Mouse (Mus musculus) spleen, adult 2 months (tissue): Measurements from ENCODE around the gene Tlk2. TPM values are rescaled to one million over a fixed set of nuclear protein-coding genes. Genes with fewer than 3 reads are reported as not detected.
"Not testable (repeated sequence)": the region's sequence is repeated elsewhere in the genome, so short reads cannot be mapped to it uniquely, and the experiment has no call there.

Experiments
- DNase-seq, 2 experiments: peaks; one replicate each; pipeline versions ENCODE4 v3.0.0 to v3.0.0-alpha.2; 2012 to 2021; ENCODE audit warnings: low spot score in 2 of 2, low read depth in 1 of 2
- H3K27ac ChIP-seq: fragments of 200-500 bp; 2 replicates; pipeline ENCODE4 v1.5.1; 2012; ENCODE audit warnings: low read length, inconsistent platforms; ENCODE audit not compliant: insufficient read depth
- H3K27me3 ChIP-seq: fragments of 200-500 bp; 2 replicates; pipeline ENCODE4 v1.6.1; 2012; ENCODE audit warnings: mild to moderate bottlenecking, moderate library complexity, low read length, inconsistent platforms; ENCODE audit not compliant: control insufficient read depth, insufficient read depth
- H3K36me3 ChIP-seq: fragments of 200-500 bp; 2 replicates; pipeline ENCODE4 v1.6.1; 2012; ENCODE audit warnings: mild to moderate bottlenecking, low read length, inconsistent platforms; ENCODE audit not compliant: control insufficient read depth, insufficient read depth
- H3K4me1 ChIP-seq: fragments of 200-500 bp; 2 replicates; pipeline ENCODE4 v1.6.1; 2011; ENCODE audit warnings: inconsistent platforms; ENCODE audit not compliant: control insufficient read depth, insufficient read depth, insufficient read length
- H3K4me3 ChIP-seq: fragments of 200-500 bp; 2 replicates; pipeline ENCODE4 v1.5.1; 2011; ENCODE audit warnings: mild to moderate bottlenecking, inconsistent platforms; ENCODE audit not compliant: insufficient read depth, insufficient read length; ENCODE audit errors: extremely low read depth
- CTCF ChIP-seq: fragments of 200-500 bp; IDR thresholded peaks from 2 replicates; pipeline ENCODE4 v1.5.1; 2011; ENCODE audit warnings: mild to moderate bottlenecking, inconsistent platforms; ENCODE audit not compliant: insufficient read depth, insufficient read length, insufficient replicate concordance; ENCODE audit errors: extremely low read depth
- POLR2A ChIP-seq: fragments of 200-500 bp; IDR thresholded peaks from 2 replicates; pipeline ENCODE4 v1.6.1; 2011; ENCODE audit warnings: low read depth, low read length, inconsistent platforms
- WGBS: fragments of 180-500 bp; shearing (Covaris S2); methylation state at CpG from one replicate; pipeline ENCODE4 v1.1.7; 2018; 5-methylcytosine and 5-hydroxymethylcytosine counted together
- polyA plus RNA-seq: library from polyadenylated mRNA; depleted of rRNA; stranded (reverse); fragments of >200 nt; gene quantifications from 2 replicates; pipeline ENCODE4 v1.2.3, GENCODE M21; 2012; rRNA removed

Tlk2 gene
- 9.0 and 9.7 TPM in 2 replicates for polyA plus RNA-seq

GRCm38 (mm10) chr11:105178516-105178915 is at the start of gene Tlk2:
Gene Tlk2, plus strand, starts transcription at chr11:105178807.
- DNase-seq: no peak
- Histone ChIP-seq H3K4me1 (peaks cover 8% of the 10 kb centered on the region), H3K36me3 (no peaks in the 10 kb centered on the region), H3K4me3 (no peak within 1 kb of the TSS), H3K27ac (no peak within 1 kb of the TSS), H3K27me3 (no peaks in the 10 kb centered on the region)
- WGBS: 86% methylated on average over 2 of the region's 2 CpGs
- TF ChIP-seq POLR2A (no peak), CTCF (no peak)

GRCm38 (mm10) chr11:105135692-105136091 is 42.9 kb upstream of the Tlk2 start:
- TF ChIP-seq POLR2A (no peak), CTCF (no peak)
- H3K27ac ChIP-seq: no peak overlapping the region

GRCm38 (mm10) chr11:105137255-105137654 is 41.4 kb upstream of the Tlk2 start:
- 87% methylated on average over 2 of the region's 2 CpGs for WGBS
- not testable (repeated sequence) for H3K27ac ChIP-seq
- peaks cover 50% of the 10 kb centered on the region for H3K36me3 ChIP-seq

More at GRCm38 (mm10) chr11:105135692-105136091, 42.9 kb upstream of the Tlk2 start:
- Histone ChIP-seq H3K36me3 (peaks cover 50% of the 10 kb centered on the region), H3K4me3 (no peak overlapping the region), H3K4me1 (no peaks in the 10 kb centered on the region), H3K27me3 (no peaks in the 10 kb centered on the region)
- DNase-seq: no peak
- WGBS: 89% methylated on average over 7 of the region's 7 CpGs

GRCm38 (mm10) chr11:105140512-105140911 is 38.1 kb upstream of the Tlk2 start:
- not testable (repeated sequence) for DNase-seq, H3K4me1 ChIP-seq, H3K27me3 ChIP-seq, H3K27ac ChIP-seq, H3K4me3 ChIP-seq
- 92% methylated on average over 8 of the region's 8 CpGs for WGBS
- peaks cover 28% of the 10 kb centered on the region for H3K36me3 ChIP-seq

More at GRCm38 (mm10) chr11:105137255-105137654, 41.4 kb upstream of the Tlk2 start:
- H3K27me3 ChIP-seq, DNase-seq, H3K4me1 ChIP-seq, H3K4me3 ChIP-seq: not testable (repeated sequence)

GRCm38 (mm10) chr11:105141115-105141514 is 37.5 kb upstream of the Tlk2 start:
- DNase-seq: no peak
- Histone ChIP-seq H3K4me3 (no peak overlapping the region), H3K27ac (no peak overlapping the region), H3K36me3 (peaks cover 24% of the 10 kb centered on the region), H3K4me1 (no peaks in the 10 kb centered on the region), H3K27me3 (no peaks in the 10 kb centered on the region)
- WGBS: 97% methylated on average over 5 of the region's 5 CpGs
- TF ChIP-seq CTCF (no peak), POLR2A (no peak)

GRCm38 (mm10) chr11:105143564-105143963 is 35.0 kb upstream of the Tlk2 start:
- Histone ChIP-seq H3K27ac (no peak overlapping the region), H3K36me3 (peaks cover 13% of the 10 kb centered on the region), H3K4me1 (no peaks in the 10 kb centered on the region), H3K27me3 (no peaks in the 10 kb centered on the region), H3K4me3 (no peak overlapping the region)
- DNase-seq: no peak
- TF ChIP-seq CTCF (no peak), POLR2A (no peak)

- WGBS: 89% methylated on average over 3 of the region's 3 CpGs
- H3K4me3 ChIP-seq: no peak overlapping the region
- no peak overlapping the region for H3K27ac ChIP-seq
- no peaks in the 10 kb centered on the region for H3K4me1 ChIP-seq
- no peak for DNase-seq
- no peak for TF ChIP-seq POLR2A
- TF ChIP-seq CTCF: no peak
- no peaks in the 10 kb centered on the region for H3K27me3 ChIP-seq
- H3K36me3 ChIP-seq: peaks cover 13% of the 10 kb centered on the region
Observed at GRCm38 (mm10) chr11:105144084-105144483, 34.5 kb upstream of the Tlk2 start.
